Mouse (Mus musculus): Measurements from ENCODE around the gene Rgs13. TPM values are rescaled to one million over a fixed set of nuclear protein-coding genes. Genes with fewer than 3 reads are reported as not detected.

The Rgs13 gene
- not detected in 2 replicates for polyA plus RNA-seq (2012)

GRCm38 (mm10) chr1:144177166-144177565, at the start of gene Rgs13:
Gene Rgs13, minus strand, starts transcription at chr1:144177372.
- Histone ChIP-seq H3K27me3 (ENCODE audit: control insufficient read depth) (no peaks in the 10 kb centered on the region), H3K9me3 (ENCODE audit: control insufficient read depth, low read length) (no peaks in the 10 kb centered on the region), H3K4me1 (ENCODE audit: control insufficient read depth) (no peaks in the 10 kb centered on the region), H3K4me3 (replicated peaks) (no peak within 1 kb of the TSS), H3K36me3 (ENCODE audit: control insufficient read depth) (no peaks in the 10 kb centered on the region)
- TF ChIP-seq TAL1 (IDR thresholded peaks at IDR 0.05; ENCODE audit: low read length) (no peak), GATA1 (IDR thresholded peaks at IDR 0.05; ENCODE audit: low read length) (no peak)

DNA sequence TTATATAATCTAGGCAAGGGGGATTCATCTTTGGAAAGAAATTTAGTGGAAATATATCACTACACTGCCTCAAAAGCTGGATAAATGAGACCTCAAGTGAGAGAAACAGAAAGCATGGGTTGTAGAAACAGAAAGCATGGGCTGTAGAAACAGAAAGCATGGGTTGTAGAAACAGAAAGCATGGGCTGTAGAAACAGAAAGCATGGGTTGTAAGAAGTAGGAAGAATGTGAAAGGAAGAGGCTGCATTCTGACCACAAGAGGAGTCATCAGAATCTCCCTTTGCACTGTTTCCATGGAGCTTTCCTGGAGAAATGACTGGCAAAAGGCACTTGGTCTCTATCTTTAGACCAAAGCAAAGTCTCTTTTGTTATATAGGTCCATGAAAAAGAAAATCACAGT, 38.1 kb upstream of the Rgs13 start:
- TF ChIP-seq TAL1 (IDR thresholded peaks at IDR 0.05; ENCODE audit: low read length) (no peak), GATA1 (IDR thresholded peaks at IDR 0.05; ENCODE audit: low read length) (no peak)
- H3K27me3 ChIP-seq (ENCODE audit: control insufficient read depth) = no peaks in the 10 kb centered on the region
- H3K4me1 ChIP-seq (ENCODE audit: control insufficient read depth) = no peaks in the 10 kb centered on the region
- no peaks in the 10 kb centered on the region for H3K36me3 ChIP-seq (ENCODE audit: control insufficient read depth)
- H3K9me3 ChIP-seq (ENCODE audit: control insufficient read depth, low read length) = no peaks in the 10 kb centered on the region
- H3K4me3 ChIP-seq (replicated peaks) = no peak overlapping the region

- no peak for TF ChIP-seq TAL1 (IDR thresholded peaks at IDR 0.05; ENCODE audit: low read length)
- Histone ChIP-seq H3K4me3 (replicated peaks) (no peak overlapping the region), H3K36me3 (ENCODE audit: control insufficient read depth) (no peaks in the 10 kb centered on the region)
Observed at GRCm38 (mm10) chr1:144210912-144211311, 33.7 kb upstream of the Rgs13 start.

GRCm38 (mm10) chr1:144206281-144207061, 29.3 kb upstream of the Rgs13 start:
- no peak overlapping the region for H3K4me3 ChIP-seq (replicated peaks)
- H3K4me1 ChIP-seq (ENCODE audit: control insufficient read depth) = no peaks in the 10 kb centered on the region
- no peaks in the 10 kb centered on the region for H3K27me3 ChIP-seq (ENCODE audit: control insufficient read depth)
- H3K36me3 ChIP-seq (ENCODE audit: control insufficient read depth) = no peaks in the 10 kb centered on the region
- no peak for TF ChIP-seq TAL1 (IDR thresholded peaks at IDR 0.05; ENCODE audit: low read length)
- no peak for TF ChIP-seq GATA1 (IDR thresholded peaks at IDR 0.05; ENCODE audit: low read length)
- no peaks in the 10 kb centered on the region for H3K9me3 ChIP-seq (ENCODE audit: control insufficient read depth, low read length)

More at GRCm38 (mm10) chr1:144210912-144211311, 33.7 kb upstream of the Rgs13 start:
- no peaks in the 10 kb centered on the region for H3K27me3 ChIP-seq (ENCODE audit: control insufficient read depth)
- H3K9me3 ChIP-seq (ENCODE audit: control insufficient read depth, low read length) = no peaks in the 10 kb centered on the region
- H3K4me1 ChIP-seq (ENCODE audit: control insufficient read depth) = no peaks in the 10 kb centered on the region

DNA sequence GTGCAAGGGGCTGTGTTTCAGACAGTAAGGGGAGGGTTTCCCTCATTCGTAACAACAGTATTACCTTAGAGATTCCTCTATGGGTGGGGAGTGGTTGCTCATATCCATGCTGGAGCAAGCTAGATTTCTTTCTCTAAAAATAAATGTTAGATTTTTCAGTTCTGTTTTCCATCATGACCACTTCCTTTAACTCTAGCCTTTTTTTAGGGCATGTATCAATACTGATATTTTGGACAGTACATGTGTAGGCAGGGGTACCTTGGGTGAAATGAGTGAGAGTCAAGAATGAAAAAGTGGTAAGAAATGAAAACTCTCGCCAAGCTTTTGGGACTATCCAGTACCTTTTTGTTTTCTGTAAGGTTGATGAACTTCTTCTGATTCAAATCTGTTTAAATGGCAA, 27.6 kb upstream of the Rgs13 start:
- no peaks in the 10 kb centered on the region for H3K27me3 ChIP-seq (ENCODE audit: control insufficient read depth)
- H3K36me3 ChIP-seq (ENCODE audit: control insufficient read depth) = no peaks in the 10 kb centered on the region
- TF ChIP-seq TAL1 (IDR thresholded peaks at IDR 0.05; ENCODE audit: low read length) (no peak), GATA1 (IDR thresholded peaks at IDR 0.05; ENCODE audit: low read length) (no peak)
- H3K4me1 ChIP-seq (ENCODE audit: control insufficient read depth) = no peaks in the 10 kb centered on the region
- no peaks in the 10 kb centered on the region for H3K9me3 ChIP-seq (ENCODE audit: control insufficient read depth, low read length)
- no peak overlapping the region for H3K4me3 ChIP-seq (replicated peaks)

DNA sequence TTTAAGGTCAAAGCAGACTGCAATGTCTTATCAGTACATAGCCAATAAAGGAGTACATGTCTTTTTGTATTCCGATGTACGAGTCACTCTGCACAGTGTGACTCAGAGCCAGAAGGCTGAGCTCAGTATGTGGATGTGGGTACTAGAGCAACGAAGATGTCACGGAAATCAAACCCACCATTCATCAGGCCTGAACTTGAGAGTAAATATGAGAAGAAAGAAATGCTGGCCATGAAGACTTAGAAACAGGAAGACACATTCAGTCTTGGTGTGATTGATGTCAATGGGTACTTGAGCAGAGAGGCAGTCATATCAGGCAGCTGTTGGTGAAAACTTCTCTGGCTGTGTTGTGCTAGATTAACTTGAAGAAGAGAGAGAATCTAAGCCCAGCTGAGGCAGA, 25.8 kb upstream of the Rgs13 start:
- TF ChIP-seq TAL1 (IDR thresholded peaks at IDR 0.05; ENCODE audit: low read length) = no peak
- no peak for TF ChIP-seq GATA1 (IDR thresholded peaks at IDR 0.05; ENCODE audit: low read length)
- H3K4me1 ChIP-seq (ENCODE audit: control insufficient read depth) = no peaks in the 10 kb centered on the region
- no peak overlapping the region for H3K4me3 ChIP-seq (replicated peaks)
- H3K9me3 ChIP-seq (ENCODE audit: control insufficient read depth, low read length) = no peaks in the 10 kb centered on the region
- H3K27me3 ChIP-seq (ENCODE audit: control insufficient read depth) = no peaks in the 10 kb centered on the region
- H3K36me3 ChIP-seq (ENCODE audit: control insufficient read depth) = no peaks in the 10 kb centered on the region

GRCm38 (mm10) chr1:144200496-144200895, 23.3 kb upstream of the Rgs13 start:
- H3K27me3 ChIP-seq (ENCODE audit: control insufficient read depth) = no peaks in the 10 kb centered on the region
- H3K4me3 ChIP-seq (replicated peaks) = no peak overlapping the region
- H3K36me3 ChIP-seq (ENCODE audit: control insufficient read depth) = no peaks in the 10 kb centered on the region
- TF ChIP-seq TAL1 (IDR thresholded peaks at IDR 0.05; ENCODE audit: low read length) = no peak
- no peaks in the 10 kb centered on the region for H3K9me3 ChIP-seq (ENCODE audit: control insufficient read depth, low read length)
- H3K4me1 ChIP-seq (ENCODE audit: control insufficient read depth) = no peaks in the 10 kb centered on the region

- no peak overlapping the region for H3K4me3 ChIP-seq (replicated peaks)
- no peaks in the 10 kb centered on the region for H3K36me3 ChIP-seq (ENCODE audit: control insufficient read depth)
- no peaks in the 10 kb centered on the region for H3K27me3 ChIP-seq (ENCODE audit: control insufficient read depth)
- H3K9me3 ChIP-seq (ENCODE audit: control insufficient read depth, low read length) = no peaks in the 10 kb centered on the region
- TF ChIP-seq TAL1 (IDR thresholded peaks at IDR 0.05; ENCODE audit: low read length) (no peak), GATA1 (IDR thresholded peaks at IDR 0.05; ENCODE audit: low read length) (no peak)
- no peaks in the 10 kb centered on the region for H3K4me1 ChIP-seq (ENCODE audit: control insufficient read depth)
Observed at GRCm38 (mm10) chr1:144199538-144199937, 22.4 kb upstream of the Rgs13 start.

- H3K36me3 ChIP-seq (ENCODE audit: control insufficient read depth) = no peaks in the 10 kb centered on the region
- no peak for TF ChIP-seq GATA1 (IDR thresholded peaks at IDR 0.05; ENCODE audit: low read length)
- TF ChIP-seq TAL1 (IDR thresholded peaks at IDR 0.05; ENCODE audit: low read length) = no peak
- no peaks in the 10 kb centered on the region for H3K27me3 ChIP-seq (ENCODE audit: control insufficient read depth)
- H3K4me3 ChIP-seq (replicated peaks) = no peak overlapping the region
- no peaks in the 10 kb centered on the region for H3K4me1 ChIP-seq (ENCODE audit: control insufficient read depth)
- no peaks in the 10 kb centered on the region for H3K9me3 ChIP-seq (ENCODE audit: control insufficient read depth, low read length)
Observed at GRCm38 (mm10) chr1:144197684-144198083, 20.5 kb upstream of the Rgs13 start.

Data from erythroblast, embryonic 14.5 days (primary cell).